Mouse (Mus musculus): ENCODE results near the gene Lmf1. TPM values are rescaled to one million over a fixed set of nuclear protein-coding genes. Genes with fewer than 3 reads are reported as not detected.

Gene Lmf1
- polyA plus RNA-seq, 1 experiment: 22.4 TPM

- WGBS: 88% methylated on average over 5 of the region's 5 CpGs
- Histone ChIP-seq H3K4me1 (ENCODE audit: control insufficient read depth, insufficient read depth, low read length) (no peaks in the 10 kb centered on the region), H3K4me3 (replicated peaks; ENCODE audit: extremely low read depth, low read depth, low read length) (no peak overlapping the region)
- TF ChIP-seq POLR2A (IDR thresholded peaks at IDR 0.05; ENCODE audit: borderline replicate concordance, extremely low read depth, low read depth, low read length) (no peak), CTCF (IDR thresholded peaks at IDR 0.05; ENCODE audit: insufficient read depth, low read length) (no peak)
- DNase-seq: no peak
Observed at GRCm38 (mm10) chr17:25630313-25630712, 51.4 kb downstream of the Lmf1 start.

- DNase-seq: no peak
- no peak overlapping the region for H3K4me3 ChIP-seq (replicated peaks; ENCODE audit: extremely low read depth, low read depth, low read length)
- no peaks in the 10 kb centered on the region for H3K4me1 ChIP-seq (ENCODE audit: control insufficient read depth, insufficient read depth, low read length)
- TF ChIP-seq POLR2A (IDR thresholded peaks at IDR 0.05; ENCODE audit: borderline replicate concordance, extremely low read depth, low read depth, low read length) (no peak), CTCF (IDR thresholded peaks at IDR 0.05; ENCODE audit: insufficient read depth, low read length) (no peak)
- WGBS: 69% methylated on average over 10 of the region's 10 CpGs
Observed at GRCm38 (mm10) chr17:25634070-25634469, 55.2 kb downstream of the Lmf1 start.

- WGBS: 75% methylated on average over 8 of the region's 8 CpGs
Observed at GRCm38 (mm10) chr17:25635387-25635786, 56.5 kb downstream of the Lmf1 start.

GRCm38 (mm10) chr17:25635806-25636205 is 56.9 kb downstream of the Lmf1 start:
- no peaks in the 10 kb centered on the region for H3K4me1 ChIP-seq (ENCODE audit: control insufficient read depth, insufficient read depth, low read length)
- no peak for TF ChIP-seq CTCF (IDR thresholded peaks at IDR 0.05; ENCODE audit: insufficient read depth, low read length)
- TF ChIP-seq POLR2A (IDR thresholded peaks at IDR 0.05; ENCODE audit: borderline replicate concordance, extremely low read depth, low read depth, low read length): no peak
- no peak for DNase-seq
- WGBS: 93% methylated on average over 5 of the region's 5 CpGs
- no peak overlapping the region for H3K4me3 ChIP-seq (replicated peaks; ENCODE audit: extremely low read depth, low read depth, low read length)

More at GRCm38 (mm10) chr17:25635387-25635786, 56.5 kb downstream of the Lmf1 start:
- no peak for DNase-seq
- TF ChIP-seq POLR2A (IDR thresholded peaks at IDR 0.05; ENCODE audit: borderline replicate concordance, extremely low read depth, low read depth, low read length) (no peak), CTCF (IDR thresholded peaks at IDR 0.05; ENCODE audit: insufficient read depth, low read length) (no peak)
- Histone ChIP-seq H3K4me3 (replicated peaks; ENCODE audit: extremely low read depth, low read depth, low read length) (no peak overlapping the region), H3K4me1 (ENCODE audit: control insufficient read depth, insufficient read depth, low read length) (no peaks in the 10 kb centered on the region)

- no peak for TF ChIP-seq POLR2A (IDR thresholded peaks at IDR 0.05; ENCODE audit: borderline replicate concordance, extremely low read depth, low read depth, low read length)
- TF ChIP-seq CTCF (IDR thresholded peaks at IDR 0.05; ENCODE audit: insufficient read depth, low read length): no peak
- DNase-seq: no peak
- WGBS: 92% methylated on average over 7 of the region's 7 CpGs
Observed at GRCm38 (mm10) chr17:25637986-25638385, 59.1 kb downstream of the Lmf1 start.

GRCm38 (mm10) chr17:25638442-25638841 is 59.6 kb downstream of the Lmf1 start:
- H3K4me3 ChIP-seq (replicated peaks; ENCODE audit: extremely low read depth, low read depth, low read length): no peak overlapping the region
- 93% methylated on average over 4 of the region's 4 CpGs for WGBS
- TF ChIP-seq CTCF (IDR thresholded peaks at IDR 0.05; ENCODE audit: insufficient read depth, low read length) (no peak), POLR2A (IDR thresholded peaks at IDR 0.05; ENCODE audit: borderline replicate concordance, extremely low read depth, low read depth, low read length) (no peak)
- DNase-seq: no peak
- no peaks in the 10 kb centered on the region for H3K4me1 ChIP-seq (ENCODE audit: control insufficient read depth, insufficient read depth, low read length)

More at GRCm38 (mm10) chr17:25637986-25638385, 59.1 kb downstream of the Lmf1 start:
- Histone ChIP-seq H3K4me3 (replicated peaks; ENCODE audit: extremely low read depth, low read depth, low read length) (no peak overlapping the region), H3K4me1 (ENCODE audit: control insufficient read depth, insufficient read depth, low read length) (no peaks in the 10 kb centered on the region)

- TF ChIP-seq CTCF (IDR thresholded peaks at IDR 0.05; ENCODE audit: insufficient read depth, low read length) (no peak), POLR2A (IDR thresholded peaks at IDR 0.05; ENCODE audit: borderline replicate concordance, extremely low read depth, low read depth, low read length) (no peak)
- 75% methylated on average over 4 of the region's 4 CpGs for WGBS
- Histone ChIP-seq H3K4me1 (ENCODE audit: control insufficient read depth, insufficient read depth, low read length) (no peaks in the 10 kb centered on the region), H3K4me3 (replicated peaks; ENCODE audit: extremely low read depth, low read depth, low read length) (no peak overlapping the region)
- no peak for DNase-seq
Observed at GRCm38 (mm10) chr17:25640956-25641355, 62.1 kb downstream of the Lmf1 start.

- no peaks in the 10 kb centered on the region for H3K4me1 ChIP-seq (ENCODE audit: control insufficient read depth, insufficient read depth, low read length)
- WGBS: 61% methylated on average over 8 of the region's 8 CpGs
- no peak for DNase-seq
- TF ChIP-seq POLR2A (IDR thresholded peaks at IDR 0.05; ENCODE audit: borderline replicate concordance, extremely low read depth, low read depth, low read length): no peak
- no peak for TF ChIP-seq CTCF (IDR thresholded peaks at IDR 0.05; ENCODE audit: insufficient read depth, low read length)
- H3K4me3 ChIP-seq (replicated peaks; ENCODE audit: extremely low read depth, low read depth, low read length): no peak overlapping the region
Observed at GRCm38 (mm10) chr17:25642032-25642431, 63.1 kb downstream of the Lmf1 start.

GRCm38 (mm10) chr17:25643517-25644294 is 64.8 kb downstream of the Lmf1 start:
- H3K4me3 ChIP-seq (replicated peaks; ENCODE audit: extremely low read depth, low read depth, low read length): no peak overlapping the region
- TF ChIP-seq POLR2A (IDR thresholded peaks at IDR 0.05; ENCODE audit: borderline replicate concordance, extremely low read depth, low read depth, low read length) (no peak), CTCF (IDR thresholded peaks at IDR 0.05; ENCODE audit: insufficient read depth, low read length) (no peak)
- no peaks in the 10 kb centered on the region for H3K4me1 ChIP-seq (ENCODE audit: control insufficient read depth, insufficient read depth, low read length)
- no peak for DNase-seq
- 78% methylated on average over 13 of the region's 13 CpGs for WGBS

- TF ChIP-seq POLR2A (IDR thresholded peaks at IDR 0.05; ENCODE audit: borderline replicate concordance, extremely low read depth, low read depth, low read length) (no peak), CTCF (IDR thresholded peaks at IDR 0.05; ENCODE audit: insufficient read depth, low read length) (no peak)
- H3K4me1 ChIP-seq (ENCODE audit: control insufficient read depth, insufficient read depth, low read length): no peaks in the 10 kb centered on the region
- WGBS: 93% methylated on average over 3 of the region's 3 CpGs
- H3K4me3 ChIP-seq (replicated peaks; ENCODE audit: extremely low read depth, low read depth, low read length): no peak overlapping the region
- no peak for DNase-seq
Observed at GRCm38 (mm10) chr17:25644761-25645160, 65.9 kb downstream of the Lmf1 start.

Data from lung, adult 2 months (tissue).